Mouse (Mus musculus) urinary bladder, postnatal 10 days (tissue): ENCODE results near the gene Clrn1.
"Not testable (repeated sequence)": the region's sequence is repeated elsewhere in the genome, so short reads cannot be mapped to it uniquely, and the experiment has no call there.

Experiments
- DNase-seq: peaks from one replicate; pipeline ENCODE4 v3.0.0; 2022; ENCODE audit warnings: low spot score

The Clrn1 gene

DNA sequence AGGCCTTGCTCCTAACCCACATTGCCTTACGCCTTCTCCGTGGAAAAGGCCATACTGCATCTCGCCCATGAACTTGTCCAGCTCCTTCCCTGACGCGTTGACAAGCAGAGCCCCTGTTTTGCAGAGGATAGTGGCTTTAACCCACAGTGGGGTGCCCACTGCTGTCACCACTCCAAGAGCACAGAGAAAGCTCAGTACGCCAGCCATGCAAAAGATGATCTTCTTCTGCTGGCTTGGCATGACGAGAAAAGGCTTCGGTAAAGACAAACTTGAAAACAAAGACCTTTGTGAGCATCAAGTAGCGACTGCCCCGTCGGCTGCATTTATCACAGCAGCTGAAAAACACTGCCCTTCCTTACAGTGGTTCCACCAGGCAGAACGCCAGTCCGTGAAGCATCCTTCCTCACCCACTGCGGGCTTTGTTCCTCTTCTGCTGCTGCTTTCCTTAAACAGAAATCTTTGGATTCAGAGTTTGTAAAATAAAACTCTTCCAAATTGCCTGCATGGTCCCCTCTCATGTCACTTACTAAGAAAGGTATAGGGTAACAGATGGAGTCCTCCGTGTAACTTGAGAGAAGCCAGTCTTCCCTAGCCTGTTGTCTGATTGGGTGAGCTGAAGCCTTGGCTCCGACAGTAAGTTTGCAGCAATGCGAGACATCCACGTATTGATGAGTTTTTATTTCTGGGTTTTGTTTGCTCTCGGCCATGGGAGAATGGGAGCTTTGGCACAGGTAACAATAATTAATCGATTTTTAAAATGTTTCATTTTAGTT lies at the start of gene Clrn1:
TSS of gene Clrn1 (minus strand) at position 540 of the 773 bp plus-strand sequence.
- DNase-seq = no peak

GRCm38 (mm10) chr3:58924027-58924426 lies 38.9 kb upstream of the Clrn1 start:
- no peak for DNase-seq

DNA sequence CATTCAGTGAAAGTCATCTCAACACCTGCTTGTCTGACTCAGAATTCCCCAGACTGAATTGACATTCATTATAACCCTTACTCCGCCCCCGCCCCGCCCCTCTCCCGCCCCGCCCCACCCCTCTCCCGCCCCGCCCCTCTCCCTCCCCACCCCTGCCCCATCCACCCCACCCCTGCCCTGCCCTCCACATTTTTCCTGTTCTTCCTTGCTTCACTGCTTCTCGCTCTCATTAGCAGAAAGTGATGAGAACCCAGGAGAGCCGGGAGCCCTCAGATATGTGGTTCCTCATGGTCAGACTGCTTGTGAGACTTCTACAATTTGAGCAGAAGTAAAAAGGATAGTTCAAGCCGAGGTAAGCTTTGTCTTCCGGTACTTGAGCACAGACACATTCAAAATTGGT lies 38.0 kb upstream of the Clrn1 start:
- no peak for DNase-seq

GRCm38 (mm10) chr3:58922636-58923035 lies 37.5 kb upstream of the Clrn1 start:
- DNase-seq = no peak

- DNase-seq = no peak
Observed at GRCm38 (mm10) chr3:58921316-58921715, 36.2 kb upstream of the Clrn1 start.

DNA sequence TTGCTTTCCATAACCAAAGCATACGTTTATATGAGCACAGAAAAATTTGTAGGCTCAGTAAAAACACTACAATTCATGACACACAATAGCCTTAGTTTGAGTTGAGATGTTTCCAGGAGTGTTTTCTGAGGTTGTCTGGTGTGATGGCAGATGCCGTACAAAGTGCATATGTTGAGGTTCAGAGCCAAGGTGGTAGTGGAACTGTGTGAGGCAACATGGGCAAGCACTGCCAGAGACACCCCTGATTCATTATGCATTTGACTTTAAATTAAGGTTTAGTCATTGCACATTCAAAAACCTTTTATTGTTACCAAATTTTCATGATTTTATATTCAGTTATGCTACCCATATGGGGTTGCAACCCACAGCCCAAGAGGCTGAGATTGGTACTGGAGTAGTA lies 19.5 kb upstream of the Clrn1 start:
- no peak for DNase-seq

DNA sequence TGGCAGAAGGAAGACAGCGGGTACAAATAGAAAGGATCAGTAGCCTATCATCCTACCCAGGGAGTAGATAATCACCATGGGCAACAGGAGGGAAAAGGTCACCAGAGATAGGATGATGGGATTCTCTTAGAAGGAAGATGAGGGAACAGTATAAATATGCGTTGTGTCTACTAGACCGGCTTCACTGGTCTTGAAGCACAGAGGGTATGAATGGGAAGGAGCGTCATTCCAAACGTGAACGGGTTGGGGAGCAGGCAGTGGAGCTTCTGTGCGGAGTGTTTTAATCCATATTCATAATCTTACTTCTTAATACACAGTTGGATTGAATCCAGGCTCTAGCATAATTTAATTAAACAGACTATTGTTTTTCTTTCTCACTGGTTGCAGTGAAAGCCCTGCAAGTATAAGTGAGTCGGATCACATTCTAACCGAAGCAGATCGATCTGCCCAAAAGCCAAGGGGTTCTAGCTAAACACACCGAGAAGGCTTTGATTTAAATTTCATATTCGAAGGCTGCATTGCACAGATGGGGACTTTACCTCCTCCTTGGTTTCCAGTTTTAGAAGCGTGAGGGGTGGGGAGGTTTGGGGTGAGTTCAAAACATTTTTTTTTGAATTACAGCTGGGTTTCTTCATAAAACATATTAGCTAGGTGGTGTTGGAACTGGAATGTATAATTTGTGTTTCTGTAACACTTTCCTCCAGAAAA lies 17.1 kb upstream of the Clrn1 start:
- no peak for DNase-seq

- DNase-seq = no peak
Observed at GRCm38 (mm10) chr3:58895131-58895530, 10.0 kb upstream of the Clrn1 start.

DNA sequence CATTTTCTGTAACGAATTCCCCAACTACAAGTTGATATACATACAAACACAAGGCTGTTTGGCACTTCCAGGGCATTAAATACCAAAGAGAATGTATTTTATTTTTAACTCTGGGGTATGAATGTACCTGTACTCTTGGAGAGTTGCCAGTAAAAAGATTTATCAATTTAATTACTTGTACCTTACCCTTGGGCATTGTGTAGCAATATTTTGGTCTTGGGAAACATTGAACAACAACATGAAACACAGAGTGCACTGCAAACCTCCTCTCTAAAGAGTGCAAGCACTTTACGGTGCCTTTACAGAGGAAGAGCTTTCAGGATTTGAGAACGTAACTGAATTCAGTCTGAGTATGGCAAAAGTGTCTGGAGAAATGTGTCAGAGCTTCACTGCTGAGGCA lies 9.4 kb upstream of the Clrn1 start:
- DNase-seq = no peak

GRCm38 (mm10) chr3:58889670-58890069 lies 4.5 kb upstream of the Clrn1 start:
- no peak for DNase-seq

DNA sequence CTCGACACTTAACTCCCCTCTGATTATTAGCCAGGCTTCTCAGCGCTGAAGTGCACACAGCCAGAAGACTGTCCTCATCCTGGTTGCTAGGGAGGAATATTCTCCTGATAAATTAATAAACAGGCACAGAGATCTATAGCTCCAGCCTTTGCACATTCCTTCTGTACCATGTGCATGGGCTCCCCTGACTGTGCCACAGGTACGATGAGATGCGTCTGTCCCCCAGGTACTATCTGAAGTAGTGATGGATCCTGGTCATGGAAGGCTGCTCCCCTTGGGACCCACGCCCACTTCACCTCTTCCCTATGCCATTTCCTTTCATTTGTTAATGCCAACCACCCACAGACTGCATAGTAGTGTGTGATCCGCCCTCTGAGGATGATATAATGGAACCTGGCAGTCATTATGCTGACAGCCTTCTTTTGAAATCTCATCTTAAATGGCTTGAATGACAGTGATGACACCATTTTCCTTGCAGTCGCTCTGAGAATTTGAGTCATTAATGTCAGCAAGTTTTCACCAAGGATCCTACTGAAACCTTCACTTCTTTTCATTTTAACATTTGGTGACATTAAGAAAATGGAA lies 3.1 kb upstream of the Clrn1 start:
- no peak for DNase-seq

DNA sequence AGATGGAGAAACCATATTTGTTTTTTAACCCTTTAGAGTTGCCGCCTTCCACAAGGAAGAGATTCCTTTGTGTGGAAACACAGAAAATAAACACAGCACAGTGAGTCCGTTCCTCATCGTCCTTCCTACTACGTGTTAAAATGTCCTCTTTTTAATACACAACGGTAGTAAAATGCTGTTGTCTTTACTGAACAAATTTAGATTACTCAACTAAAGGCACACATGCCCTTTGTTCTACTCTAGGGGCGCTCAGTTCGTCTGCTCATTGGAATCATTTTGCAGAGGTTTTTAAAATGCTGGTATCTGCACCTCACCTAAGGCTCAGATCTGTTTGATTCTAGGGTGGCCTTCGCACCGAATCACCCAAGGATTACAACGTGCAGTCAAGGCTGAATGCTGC lies 2.6 kb upstream of the Clrn1 start:
- DNase-seq = no peak

DNA sequence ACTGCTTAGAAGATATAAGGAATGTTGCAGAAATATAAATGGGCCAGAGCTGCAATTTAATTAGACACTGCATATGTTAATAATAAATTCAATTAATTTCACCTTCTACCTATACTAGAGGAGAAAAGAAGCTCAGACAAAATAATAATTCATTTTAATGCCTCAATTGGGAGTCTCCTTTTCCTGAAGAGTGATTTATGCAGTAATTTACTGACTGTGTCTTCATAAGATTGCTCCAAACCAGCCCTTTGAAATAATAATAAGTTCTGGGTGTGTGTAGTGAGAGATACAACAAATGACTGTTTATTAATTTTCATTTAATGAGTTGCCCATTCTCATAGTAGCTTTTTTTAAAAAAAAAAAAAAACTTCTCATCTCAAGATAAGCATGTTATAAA lies 1.6 kb downstream of the Clrn1 start:
- DNase-seq = no peak

DNA sequence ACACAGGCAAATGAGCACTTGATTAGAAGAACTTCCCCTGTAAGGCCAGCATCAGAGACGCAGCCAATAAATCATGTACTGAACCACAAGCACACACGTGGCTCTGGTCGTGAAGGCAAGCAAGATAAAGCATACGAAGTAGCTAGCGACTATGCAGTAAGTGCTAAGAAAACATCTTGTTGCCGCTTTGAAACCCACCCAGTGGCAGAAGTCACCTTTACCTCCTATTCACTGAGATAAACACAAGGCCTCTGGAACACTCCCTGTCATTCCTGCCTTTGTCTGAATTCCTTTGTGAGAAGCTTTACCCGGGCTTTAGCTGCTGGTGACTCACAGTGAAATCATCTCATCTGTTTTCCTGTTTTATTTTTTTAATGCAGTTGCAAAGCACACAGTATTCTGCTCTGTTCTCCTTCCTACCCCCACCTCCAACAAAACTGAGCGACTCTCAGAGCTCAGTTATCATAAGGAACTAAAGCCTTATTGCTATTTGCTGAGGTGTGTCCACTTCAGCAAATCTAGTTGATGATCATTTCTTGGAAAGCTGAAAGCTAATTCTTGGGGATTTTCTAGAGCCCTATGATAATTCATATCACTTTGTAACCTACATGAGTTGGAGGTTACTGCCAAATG lies 2.1 kb downstream of the Clrn1 start:
- no peak for DNase-seq

DNA sequence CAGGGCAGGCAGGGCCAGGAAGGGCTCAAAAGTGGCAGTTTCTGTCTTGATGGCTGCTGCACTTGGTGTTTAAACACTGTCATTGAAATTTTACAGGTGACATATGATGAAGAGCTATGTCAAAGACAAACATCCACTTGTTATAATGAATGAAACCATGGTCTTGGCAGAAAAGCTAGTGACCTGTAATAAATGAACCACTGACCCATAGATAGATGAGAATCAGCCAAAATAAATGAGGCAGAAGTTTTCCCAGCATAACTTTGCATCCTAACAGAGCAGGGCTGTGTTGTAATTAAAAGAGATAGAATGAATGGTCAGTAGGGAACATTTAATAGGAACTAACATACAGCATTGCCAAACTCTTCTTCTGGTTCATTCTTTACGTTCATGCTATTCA lies 4.1 kb downstream of the Clrn1 start:
- no peak for DNase-seq

DNA sequence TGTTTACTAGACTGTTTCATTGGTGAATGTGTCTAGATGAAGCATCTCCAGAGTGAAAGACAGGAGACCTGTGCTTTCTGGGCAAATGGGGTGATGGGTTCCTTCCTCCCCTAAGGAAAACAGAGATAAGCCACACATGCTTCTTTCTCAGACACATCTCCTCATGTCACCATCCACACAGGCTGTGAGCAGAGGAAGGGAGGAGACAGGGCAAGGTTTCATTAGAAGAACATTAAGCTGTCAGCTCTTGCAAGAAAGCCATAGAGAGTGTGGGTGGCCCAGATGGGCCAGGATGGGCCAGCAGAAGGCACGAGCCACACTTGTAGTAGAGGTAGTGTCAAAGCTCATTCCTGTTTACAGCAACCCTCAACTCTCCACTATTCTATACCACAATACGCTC lies 5.0 kb downstream of the Clrn1 start:
- DNase-seq = no peak

- DNase-seq = not testable (repeated sequence)
Observed at GRCm38 (mm10) chr3:58871882-58872281, 13.3 kb downstream of the Clrn1 start.

GRCm38 (mm10) chr3:58865690-58866089 lies 19.4 kb downstream of the Clrn1 start:
- DNase-seq = no peak

DNA sequence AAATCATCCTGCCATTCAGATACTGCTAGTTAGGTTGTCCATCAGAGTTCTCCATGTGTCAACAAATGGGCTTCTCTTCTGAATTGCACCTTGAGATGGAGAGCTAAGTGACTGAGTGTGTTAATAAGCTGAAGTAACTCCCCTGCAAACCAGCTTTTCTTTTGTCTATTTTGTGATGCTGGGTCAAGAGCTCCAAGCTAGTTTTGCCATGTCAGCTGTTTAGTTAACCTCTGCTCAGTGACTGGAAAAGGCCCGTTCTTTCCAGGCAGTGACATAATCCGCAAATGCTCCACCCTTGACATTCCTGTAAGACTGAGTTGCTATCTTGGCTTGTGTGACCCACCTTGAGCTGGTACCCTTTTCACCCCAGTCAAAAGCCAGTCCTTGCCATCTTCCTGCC lies 22.2 kb downstream of the Clrn1 start:
- no peak for DNase-seq

GRCm38 (mm10) chr3:58843415-58843814 lies 41.7 kb downstream of the Clrn1 start:
- DNase-seq = no peak

- DNase-seq = no peak
Observed at GRCm38 (mm10) chr3:58833442-58834160, 51.5 kb downstream of the Clrn1 start.

- no peak for DNase-seq
Observed at GRCm38 (mm10) chr3:58832888-58833287, 52.3 kb downstream of the Clrn1 start.
